Mouse (Mus musculus): ENCODE results near the gene Srsx.
"Not testable (repeated sequence)": the region's sequence is repeated elsewhere in the genome, so short reads cannot be mapped to it uniquely, and the experiment has no call there.

Gene Srsx

DNA sequence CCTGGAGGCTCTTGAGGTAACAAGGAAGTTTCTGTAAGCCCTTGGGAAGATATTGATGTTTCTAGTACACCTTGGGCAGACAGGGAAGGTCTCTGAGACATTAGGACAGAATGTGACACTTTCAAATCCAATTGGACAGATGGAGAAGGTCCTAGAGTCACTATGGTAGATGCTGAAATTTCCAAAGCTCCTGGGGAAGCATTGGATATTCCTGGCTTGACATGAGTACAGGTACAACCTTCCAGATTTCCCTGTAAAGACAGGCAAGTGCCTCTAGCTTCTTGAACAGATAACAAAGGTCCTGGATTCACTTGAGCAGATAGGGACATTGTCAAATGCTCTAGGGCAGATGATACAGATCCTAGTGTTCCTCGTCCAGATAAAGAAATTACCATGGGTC, at the start of gene Srsx:
Gene Srsx, minus strand, starts transcription at position 101 of the 400 bp plus-strand sequence.
- in situ Hi-C loops (cut with MboI, MseI) = not testable (repeated sequence)

DNA sequence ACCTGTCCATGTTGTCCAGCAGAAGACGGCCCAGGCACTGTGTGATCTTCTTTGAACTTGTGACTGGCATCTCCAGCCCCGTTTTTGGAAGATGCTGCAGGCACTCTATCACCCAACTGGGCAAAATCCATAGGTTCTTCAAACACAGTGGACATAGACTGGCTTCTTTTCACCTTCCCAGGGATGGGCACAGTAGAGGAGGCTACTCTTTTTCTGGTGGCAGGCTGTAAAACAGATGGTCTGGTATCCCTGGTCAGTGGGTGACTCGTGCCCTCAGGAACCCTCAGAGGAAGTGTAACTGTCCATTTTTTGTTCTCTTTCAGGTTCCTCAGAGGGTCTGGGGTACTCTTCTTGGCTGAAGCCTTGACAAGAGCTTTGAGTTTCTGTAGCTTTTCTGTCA, 24.5 kb upstream of the Srsx start, which contains the start of gene Gm17577:
Gene Gm17577, minus strand, starts transcription at position 101 of the 400 bp plus-strand sequence.
- in situ Hi-C loops (cut with MboI, MseI) = loop anchor here (10.0 to 25.0 kb wide), 2 partner anchors 228 to 665 kb away; no protein-coding TSS in a partner anchor

Data from T-helper 2 cell (primary cell).